Mouse (Mus musculus): ENCODE data around the gene Hsf2bp.

- no peak for TF ChIP-seq CTCF (IDR thresholded peaks at IDR 0.05; ENCODE audit: low read depth)
- TF ChIP-seq EP300 (optimal IDR thresholded peaks at IDR 0.05), result no peak
Measured at GRCm38 (mm10) chr17:32022551-32022950, 13.6 kb downstream of the Hsf2bp start.

Measured in stomach, postnatal 0 days (tissue).